Mouse (Mus musculus): Measurements from ENCODE around the gene Il17rd.

DNA sequence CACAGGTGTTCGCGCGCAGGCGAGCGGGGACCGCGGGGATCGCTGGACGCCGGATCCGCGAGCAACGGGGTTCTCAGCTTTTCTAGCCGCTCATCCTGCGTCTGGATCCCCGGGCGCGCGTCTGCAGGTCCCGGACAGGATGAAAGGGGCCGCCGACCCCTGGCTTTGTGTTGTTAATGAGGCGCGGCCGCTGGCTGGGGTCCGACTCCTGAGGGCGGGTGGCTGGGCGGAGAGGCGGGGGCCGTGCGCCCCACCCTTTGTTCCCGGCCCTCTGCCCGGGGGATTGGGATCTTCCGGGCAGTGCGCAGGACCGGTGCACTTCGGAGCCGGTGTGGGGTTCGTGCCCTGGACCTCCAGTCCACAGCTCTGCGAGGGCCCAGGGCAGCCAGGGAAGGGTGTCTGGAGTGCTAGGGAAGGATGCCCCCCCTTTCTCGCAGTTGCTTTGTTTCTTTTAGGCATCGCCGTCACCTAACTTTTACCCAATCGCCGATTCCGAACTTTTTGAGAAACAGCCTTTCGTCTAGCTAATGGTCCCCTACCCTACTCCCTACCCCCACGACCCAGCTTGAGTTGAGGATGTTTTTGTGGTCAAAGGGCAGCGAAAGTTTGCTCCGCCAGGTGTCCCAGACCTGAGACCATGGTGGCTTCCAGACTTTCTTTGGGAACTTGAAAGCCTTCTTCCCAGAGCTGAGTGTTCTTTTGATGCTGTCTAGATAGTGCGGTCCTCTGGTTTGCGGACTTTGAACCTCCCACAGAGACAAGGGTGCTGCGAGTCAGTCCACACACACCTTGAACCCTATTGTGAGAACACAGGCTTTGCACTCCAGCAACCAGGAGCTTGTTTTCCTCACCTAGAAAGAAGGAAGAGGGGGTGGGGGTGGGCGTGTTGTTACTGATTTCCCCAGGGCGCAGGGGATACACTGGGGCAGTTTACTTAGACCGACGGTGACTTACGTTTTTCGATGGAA is 824 bp downstream of the Il17rd start:
- TF ChIP-seq CTCF (IDR thresholded peaks at IDR 0.05; ENCODE audit: borderline replicate concordance, insufficient read depth, low read depth, low read length) (no peak), POLR2A (IDR thresholded peaks at IDR 0.05; ENCODE audit: borderline replicate concordance, insufficient read depth, low read length) (no peak)

Measured in cerebellum, adult 2 months (tissue).